Mouse (Mus musculus): Measurements from ENCODE around the gene Ttll10.
A peak's percentile ranks its signal among the peaks of the same experiment; 100 is the strongest.

Gene Ttll10

GRCm38 (mm10) chr4:156023520-156023919, 35.7 kb downstream of the Ttll10 start:
- DNase-seq, result no peak

DNA sequence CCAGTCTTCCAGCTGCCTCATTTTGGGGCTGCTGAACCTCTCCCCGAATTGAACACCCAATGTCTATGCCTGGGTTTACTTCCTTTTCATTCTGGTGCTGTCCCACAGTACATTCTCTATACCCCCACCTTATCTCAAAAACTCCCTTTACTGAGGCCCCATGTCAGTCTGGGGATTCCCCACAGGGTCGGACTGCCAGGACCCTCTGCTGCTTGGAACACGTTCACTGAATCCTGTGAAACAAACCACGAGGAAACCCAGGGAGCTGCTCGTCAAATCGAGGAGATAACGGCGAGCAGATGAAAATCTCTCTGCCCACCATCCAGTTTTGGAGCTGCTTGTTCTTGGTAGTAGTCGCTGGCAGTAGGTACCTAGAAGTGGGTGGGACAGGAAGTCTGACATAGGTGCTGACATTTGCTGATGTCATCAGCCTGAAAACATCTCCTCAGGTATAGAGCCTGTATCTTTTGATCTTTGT, 37.2 kb downstream of the Ttll10 start:
- no peak for DNase-seq

GRCm38 (mm10) chr4:156021381-156021780, 37.8 kb downstream of the Ttll10 start:
- no peak for DNase-seq

- no peak for DNase-seq
Observed at GRCm38 (mm10) chr4:156019771-156020170, 39.4 kb downstream of the Ttll10 start.

- no peak for DNase-seq
Observed at GRCm38 (mm10) chr4:156014436-156014835, 44.8 kb downstream of the Ttll10 start.

GRCm38 (mm10) chr4:156013637-156014036, 45.6 kb downstream of the Ttll10 start, which contains the start of gene Tnfrsf4:
Gene Tnfrsf4 (plus strand): TSS chr4:156013843.
- DNase-seq, result peak; percentile 23

DNA sequence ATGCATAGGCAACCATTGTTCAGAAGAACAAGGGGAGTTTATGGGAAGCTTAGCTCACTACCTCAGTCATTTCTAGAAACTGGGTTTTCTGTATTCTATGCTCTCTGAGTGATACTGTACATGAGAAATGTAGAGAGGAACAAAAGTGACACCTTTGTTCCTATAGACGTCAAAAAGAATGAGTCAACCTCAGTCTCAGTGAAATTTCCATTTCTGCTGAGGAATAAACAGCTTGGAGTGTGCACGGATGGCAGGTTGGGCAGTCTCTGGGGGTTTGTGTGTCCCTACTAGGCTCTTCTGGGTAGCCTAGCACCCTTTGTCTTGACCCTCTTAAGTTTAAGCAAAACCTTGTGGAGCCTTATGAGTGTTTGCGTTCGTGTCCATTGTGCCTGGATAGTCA, 50.8 kb downstream of the Ttll10 start:
- DNase-seq, result no peak

DNA sequence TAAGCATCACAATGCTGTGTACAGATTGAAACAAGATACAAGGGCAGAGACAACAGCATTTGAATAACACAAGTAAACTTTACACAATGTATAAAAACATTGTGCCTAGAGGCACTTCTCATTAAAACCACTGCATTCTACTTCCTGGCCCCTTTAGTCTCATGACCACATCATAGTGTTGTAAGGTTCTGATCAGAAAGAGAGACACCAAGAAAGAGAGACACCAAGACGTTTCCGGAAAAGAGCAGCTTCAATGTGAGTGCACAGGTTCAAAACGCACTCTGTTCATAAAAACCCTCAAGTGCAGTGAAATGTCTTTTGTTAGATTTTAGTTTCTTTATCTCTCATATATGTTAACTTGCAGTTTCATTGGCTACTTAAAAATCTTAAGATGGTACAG, 55.1 kb downstream of the Ttll10 start:
- no peak for DNase-seq

GRCm38 (mm10) chr4:155993606-155994005, 65.6 kb downstream of the Ttll10 start:
- no peak for DNase-seq

DNA sequence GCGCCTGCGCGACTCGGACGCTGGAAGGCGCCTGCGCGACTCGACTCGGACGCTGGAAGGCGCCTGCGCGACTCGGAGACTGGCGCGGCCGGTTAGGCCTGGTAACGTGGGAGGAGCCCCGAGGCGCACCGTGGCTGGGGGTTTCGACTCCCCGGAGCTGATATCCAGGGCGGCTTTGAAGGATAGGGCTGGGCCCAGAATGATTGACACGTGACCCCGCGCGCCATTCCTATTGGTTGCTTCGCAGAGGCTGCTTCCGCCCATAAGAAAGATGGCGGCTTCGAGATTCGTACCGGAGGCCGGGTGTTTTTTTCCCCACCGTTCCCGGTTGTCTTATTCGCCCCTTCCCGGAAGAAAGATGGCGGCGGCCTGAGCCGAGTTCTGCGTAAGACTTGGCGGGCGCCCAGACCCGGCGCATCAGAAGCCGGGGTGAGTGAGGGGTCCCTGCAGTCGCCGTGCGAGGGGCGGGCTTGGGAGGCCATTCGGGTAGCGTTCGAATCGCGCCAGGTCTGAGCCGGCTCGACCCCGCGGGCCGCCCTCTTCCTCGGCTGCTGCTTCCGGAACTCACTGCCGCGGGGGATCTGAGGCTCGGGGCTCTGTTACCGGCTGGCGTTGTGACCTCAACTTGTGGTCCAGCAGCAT, 66.2 kb downstream of the Ttll10 start:
- peak; percentile 96 for DNase-seq

- peak; percentile 89 for DNase-seq
Observed at GRCm38 (mm10) chr4:155992241-155992905, 66.8 kb downstream of the Ttll10 start, which contains the start of the genes B3galt6 and Sdf4. Gene B3galt6 (minus strand): TSS chr4:155992649. Gene Sdf4 (plus strand): TSS chr4:155992872.

GRCm38 (mm10) chr4:155991908-155992230, 67.3 kb downstream of the Ttll10 start:
- DNase-seq, result peak; percentile 61

- peak; percentile 11 for DNase-seq
Observed at GRCm38 (mm10) chr4:155991211-155991907, 67.9 kb downstream of the Ttll10 start.
